Mouse (Mus musculus) embryo, embryonic 11 days (tissue): ENCODE measurements around the gene Agrp.
A peak's percentile ranks its signal among the peaks of the same experiment; 100 is the strongest.
"Not testable (repeated sequence)": the region's sequence is repeated elsewhere in the genome, so short reads cannot be mapped to it uniquely, and the experiment has no call there.

Experiments
- DNase-seq: peaks from one replicate; pipeline ENCODE4 v3.0.0-alpha.2; 2015

The Agrp gene

DNA sequence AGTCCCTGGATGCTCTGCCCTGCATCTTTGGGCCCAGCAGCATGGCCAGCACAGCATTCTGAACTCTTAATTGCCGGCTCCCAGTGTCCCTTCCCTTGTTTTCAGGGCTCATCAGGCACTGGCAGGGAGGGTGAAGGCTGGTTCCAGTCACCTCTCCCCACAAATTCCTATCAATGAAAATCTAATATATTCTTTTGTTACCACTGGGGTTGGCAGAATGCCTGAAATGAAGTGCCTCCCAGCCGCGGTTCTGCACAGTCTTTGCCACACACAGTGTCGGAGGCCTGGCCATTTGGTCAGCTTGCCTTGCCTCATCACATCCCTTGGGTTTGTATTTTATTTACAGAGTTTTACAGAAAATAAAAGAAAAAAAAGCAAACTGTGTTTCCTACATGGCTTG is 15.4 kb downstream of the Agrp start:
- no peak for DNase-seq

DNA sequence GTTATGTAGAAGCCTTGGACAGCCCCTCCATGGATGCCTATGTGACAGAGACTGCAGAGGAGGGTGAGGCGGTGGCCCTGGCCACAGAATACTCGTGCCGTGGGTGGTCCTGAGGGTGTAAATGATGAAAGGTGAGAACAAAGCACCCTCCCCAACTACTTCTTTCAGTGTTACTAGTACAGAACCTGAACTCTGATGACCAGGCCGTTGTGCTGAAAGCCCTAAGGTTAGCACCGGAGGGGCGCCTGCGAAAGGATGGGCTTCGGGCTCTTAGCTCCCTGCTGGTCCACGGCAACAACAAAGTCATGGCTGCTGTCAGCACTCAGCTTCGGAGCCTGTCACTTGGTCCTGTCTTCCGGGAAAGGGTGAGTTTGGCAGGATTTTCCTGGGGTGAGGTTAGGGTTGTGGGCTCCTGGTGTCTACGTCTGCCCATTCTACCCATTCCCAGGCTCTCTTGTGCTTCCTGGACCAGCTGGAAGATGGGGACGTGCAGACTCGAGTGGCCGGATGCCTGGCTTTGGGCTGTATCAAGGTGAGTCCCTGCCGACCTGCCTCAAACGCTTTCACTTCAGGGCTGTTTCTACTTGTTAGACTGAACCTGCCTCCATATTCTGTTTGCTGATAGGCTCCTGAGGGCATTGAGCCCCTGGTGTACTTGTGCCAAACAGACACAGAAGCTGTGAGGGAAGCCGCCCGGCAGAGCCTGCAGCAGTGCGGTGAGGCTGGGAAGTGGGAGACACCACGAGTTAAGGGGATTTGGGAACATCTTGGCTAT is 16.1 kb downstream of the Agrp start:
- DNase-seq: no peak

DNA sequence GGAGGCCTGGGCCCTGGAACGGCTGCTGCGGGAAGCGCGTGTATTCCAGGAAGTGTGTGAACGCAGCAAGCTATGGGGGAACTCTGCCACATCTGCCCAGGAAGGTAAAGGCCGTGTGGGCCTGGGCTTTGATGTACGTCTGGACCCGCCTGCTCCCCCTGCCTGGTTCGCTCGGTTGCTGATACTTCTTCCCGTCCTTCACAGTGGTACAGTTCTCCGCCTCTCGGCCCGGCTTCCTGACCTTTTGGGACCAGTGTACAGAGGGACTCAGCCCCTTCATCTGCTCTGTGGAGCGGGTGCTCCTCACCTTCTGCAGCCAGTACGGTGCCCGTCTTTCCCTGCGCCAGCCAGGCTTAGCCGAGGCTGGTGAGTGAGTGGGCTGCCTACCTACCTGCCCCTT is 17.0 kb downstream of the Agrp start:
- DNase-seq: no peak

DNA sequence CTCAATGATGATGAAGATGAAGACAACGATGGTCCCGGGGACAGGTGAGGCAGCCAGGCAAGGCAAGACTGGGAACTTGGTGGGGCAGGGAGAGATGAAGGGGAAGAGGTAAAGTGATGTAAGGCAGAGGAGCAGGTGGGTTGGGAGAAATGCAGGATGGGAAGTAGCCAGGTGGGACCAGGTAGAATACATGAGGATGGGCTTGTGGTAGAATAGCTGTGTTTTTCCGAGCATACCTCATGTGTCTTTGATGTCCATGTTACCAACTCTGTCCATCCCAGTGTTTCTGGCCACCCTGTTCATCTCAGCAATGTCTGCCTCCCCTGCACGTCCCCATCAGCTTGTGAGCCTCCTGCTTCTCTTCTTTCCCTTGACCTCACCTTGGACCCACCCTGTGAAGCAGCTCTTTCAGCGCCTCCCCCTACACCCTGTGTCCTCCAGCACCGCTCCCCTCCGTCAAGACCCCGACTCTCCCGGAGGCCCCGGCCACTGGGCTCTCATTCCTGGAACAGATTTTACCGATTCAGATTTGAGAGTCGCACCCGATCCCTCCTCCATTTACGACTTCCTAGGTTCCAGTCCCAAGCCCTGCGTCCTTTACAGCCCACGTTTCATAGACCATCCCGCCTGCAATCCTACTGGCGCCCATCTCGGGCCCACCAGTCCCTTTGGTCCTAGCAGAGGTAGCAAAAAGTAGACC is 18.2 kb downstream of the Agrp start:
- no peak for DNase-seq

DNA sequence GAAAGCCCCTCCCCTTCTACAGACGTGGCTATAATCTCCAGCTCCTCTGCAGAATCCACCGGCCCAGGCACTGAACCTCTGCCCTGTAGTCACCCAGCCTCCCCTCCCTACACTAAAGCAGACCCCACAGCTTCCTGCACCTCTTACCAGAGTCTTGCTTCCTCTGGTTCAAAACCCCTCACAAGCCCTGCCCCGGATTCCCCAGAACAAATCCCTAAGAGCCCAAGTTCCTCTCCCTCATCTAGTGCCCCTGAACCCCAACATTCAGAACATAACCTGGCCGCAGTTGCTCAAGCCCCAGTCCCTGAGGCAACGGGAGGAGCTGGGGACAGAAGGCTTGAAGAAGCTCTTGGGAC is 18.9 kb downstream of the Agrp start:
- no peak for DNase-seq

DNA sequence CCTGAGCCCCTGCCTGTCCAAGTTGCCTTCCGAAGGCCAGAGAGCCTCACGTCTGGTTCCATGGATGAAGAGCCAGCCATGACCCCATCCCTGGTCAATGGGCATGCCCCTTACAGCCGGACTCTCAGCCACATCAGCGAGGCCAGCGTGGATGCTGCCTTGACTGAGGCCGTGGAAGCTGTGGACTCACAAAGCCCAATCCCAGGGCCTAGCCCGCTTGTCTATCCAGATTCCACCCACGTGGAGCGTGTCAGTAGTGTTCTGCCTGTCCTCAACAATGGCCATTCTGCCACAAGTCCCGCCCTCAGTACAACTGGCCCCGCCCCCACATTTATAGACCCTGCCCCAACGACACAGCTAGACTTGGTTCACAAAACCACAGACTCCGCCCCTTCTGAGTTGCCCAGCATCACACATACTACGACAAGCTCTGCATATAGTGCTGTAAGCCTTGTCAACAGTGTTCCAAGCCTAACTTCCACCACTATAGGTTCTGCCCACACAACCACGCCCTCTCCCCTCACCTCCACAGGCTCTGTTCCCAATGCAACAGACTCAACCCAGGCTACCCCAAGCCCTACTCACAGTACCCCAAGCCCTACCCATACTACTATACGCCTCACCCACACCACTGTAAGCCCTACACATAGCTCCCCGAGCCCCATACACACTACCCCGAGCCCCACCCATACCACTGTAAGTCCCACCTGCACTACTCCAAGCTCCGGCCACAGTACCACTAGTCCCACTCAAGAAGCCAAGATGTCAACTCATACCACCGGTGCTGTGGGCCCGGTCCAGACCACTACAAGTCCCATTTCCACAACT is 19.5 kb downstream of the Agrp start:
- no peak for DNase-seq

DNA sequence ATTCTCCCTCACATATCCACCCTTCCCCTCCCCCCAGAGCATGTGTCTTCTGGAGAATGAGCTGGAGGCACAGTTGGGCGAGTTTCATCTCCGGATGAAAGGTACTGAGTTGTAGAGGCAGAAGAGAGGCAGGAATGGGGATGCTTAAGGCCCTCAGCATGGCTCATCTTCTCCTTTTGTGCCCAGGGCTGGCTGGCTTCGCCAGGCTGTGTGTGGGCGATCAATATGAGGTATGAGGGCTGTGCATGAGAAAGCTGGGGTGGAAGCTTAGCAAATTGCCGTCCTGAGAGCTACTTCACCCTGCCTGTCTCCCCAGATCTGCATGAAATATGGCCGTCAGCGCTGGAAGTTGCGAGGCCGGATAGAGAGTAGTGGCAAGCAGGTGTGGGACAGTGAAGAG is 21.3 kb downstream of the Agrp start:
- no peak for DNase-seq

DNA sequence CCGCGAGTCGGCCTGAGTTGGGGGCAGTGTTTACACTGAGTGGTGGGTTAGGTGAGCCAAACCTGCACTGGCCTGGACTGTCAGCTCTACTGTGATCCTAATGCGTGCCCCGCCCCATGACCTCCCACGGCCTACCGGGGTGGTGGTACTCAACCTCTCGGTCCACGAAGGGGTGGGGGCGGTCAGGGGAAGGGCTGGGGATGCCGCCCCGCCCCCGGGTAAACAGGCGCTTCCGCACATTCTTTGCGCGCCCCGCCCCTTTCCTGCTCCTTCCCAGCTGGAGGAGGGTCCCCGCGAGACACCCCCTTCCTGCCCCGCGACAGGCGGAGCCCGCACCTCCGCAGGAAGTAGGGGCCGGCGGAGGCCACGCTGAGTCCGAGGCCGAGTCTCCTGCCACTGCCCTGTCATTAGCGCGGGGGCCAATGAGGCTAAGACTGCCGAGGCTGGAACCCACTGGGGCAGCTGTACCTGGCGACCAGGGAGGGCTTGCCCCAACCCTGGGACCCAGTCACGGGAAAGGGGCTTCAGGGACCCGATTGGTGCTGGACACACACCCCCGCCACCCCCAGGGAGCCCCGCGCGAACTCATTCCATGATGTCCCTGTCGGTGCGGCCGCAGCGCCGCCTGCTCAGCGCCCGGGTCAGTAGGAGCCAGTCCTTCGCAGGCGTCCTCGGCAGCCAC is 23.2 kb downstream of the Agrp start:
- DNase-seq: peak; percentile 72

DNA sequence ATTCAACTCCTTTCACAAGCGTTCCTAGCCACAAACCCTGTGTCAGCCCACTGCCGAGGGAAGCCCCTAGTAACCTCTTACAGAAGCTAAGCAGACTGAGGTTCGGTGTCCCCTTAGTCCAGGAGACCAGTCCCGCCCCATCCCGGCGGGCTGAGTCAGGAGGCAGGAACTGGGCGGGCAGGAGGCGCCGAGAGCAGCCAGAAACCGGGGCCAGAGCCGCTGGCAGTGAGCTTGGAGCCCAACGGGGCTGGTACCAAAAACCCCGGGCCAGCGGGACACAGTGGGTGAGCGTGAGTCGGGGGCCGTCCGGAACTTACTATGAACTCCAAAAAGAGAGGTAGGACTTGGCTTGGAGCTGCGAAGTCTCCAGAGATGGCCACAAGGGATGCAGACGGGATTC is 24.2 kb downstream of the Agrp start:
- DNase-seq: peak; percentile 41

DNA sequence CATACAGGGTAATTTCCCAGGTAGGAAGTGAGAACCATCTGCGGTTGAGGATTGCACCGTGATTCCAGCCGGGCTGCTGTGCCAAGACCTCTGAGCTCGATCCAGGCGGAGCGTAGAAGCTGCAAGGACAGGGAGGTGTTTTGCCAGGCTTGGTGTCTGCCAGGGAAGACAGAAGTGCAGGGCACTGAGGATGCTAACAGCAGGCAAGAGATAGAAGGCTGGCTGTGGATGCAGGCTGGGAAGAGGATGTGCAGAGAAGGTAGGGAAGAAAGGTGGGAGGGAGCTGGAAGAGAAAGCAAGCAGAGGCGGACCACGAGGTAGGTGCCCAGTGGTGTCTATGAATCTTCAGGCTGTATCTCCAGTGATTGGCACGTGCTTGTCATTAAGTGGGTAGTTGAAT is 25.4 kb downstream of the Agrp start:
- DNase-seq: no peak

DNA sequence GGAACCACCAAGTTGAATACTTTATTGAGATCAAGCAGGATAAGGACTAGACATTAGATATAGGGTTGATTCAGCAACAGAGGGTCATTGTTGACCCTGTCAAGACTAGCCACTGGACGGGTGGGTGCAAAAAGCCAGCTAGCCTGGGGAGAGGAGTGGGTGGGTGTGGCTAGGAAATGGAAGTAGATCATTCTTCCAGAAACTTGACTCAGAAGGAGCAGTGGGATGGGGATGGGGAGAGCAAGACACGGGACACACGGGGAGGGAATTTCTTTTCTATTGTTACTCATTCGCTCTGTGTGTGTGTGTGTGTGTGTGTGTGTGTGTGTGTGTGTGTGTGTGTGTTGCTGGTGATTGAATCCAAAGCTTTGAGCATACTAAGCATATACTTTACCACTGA is 27.4 kb downstream of the Agrp start:
- no peak for DNase-seq

DNA sequence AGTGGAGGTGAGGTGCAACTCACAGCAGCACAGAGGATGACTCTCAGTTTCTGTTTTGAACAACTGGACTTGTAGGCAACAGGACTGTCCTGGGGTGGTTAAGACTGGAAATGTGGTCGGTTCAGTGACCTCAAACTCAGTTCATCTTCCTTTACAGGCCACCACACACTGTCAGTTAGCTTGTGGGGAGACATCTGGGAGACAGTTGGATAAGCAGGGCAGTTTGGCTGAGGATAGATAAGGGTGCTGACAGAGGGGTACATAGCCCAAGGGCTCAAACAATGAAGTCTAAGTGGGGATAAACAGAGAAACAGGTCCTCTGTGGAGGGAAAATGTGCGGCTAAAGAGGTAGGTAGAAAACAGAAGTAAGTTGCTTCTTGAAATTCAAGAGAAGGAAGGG is 27.8 kb downstream of the Agrp start:
- DNase-seq: no peak

DNA sequence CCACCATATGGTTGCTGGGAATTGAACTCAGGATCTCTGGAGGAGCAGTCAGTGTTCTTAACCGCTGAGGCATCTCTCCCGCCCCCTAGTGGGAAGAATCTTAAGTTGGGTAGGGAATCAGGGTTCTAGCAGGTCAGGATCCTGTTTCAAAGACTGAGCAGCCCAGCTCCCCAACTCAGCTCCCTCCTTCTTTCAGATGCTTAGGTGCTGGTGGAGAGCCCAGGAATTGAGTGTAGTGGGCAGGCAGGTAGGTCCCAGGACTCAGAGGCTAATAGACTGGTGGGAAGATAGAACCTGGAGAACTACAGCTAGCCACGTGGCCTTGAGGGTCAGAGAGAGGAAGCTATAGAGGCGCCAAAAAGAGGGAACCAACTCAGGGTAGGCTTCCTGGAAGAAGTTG is 29.5 kb downstream of the Agrp start:
- peak; percentile 72 for DNase-seq

DNA sequence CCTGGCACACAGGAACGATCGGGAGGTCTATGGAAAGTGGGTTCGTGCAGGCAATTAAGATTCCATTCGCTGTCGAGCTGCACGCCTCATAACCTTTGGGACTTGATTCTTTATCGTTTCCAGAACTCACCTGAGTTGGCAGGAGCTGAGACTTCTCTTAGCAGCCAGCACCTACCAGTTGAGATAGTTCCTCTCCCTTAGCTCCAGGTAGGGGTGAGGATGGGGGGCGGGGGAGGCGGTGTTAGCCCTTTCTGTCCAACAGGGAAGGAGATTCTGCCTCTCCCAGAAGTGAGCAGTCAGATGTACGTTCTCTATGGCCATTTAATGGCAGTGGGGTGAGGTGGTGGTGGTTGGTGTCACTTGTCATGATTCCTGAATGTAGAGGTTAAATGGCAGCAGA is 30.1 kb downstream of the Agrp start:
- no peak for DNase-seq

DNA sequence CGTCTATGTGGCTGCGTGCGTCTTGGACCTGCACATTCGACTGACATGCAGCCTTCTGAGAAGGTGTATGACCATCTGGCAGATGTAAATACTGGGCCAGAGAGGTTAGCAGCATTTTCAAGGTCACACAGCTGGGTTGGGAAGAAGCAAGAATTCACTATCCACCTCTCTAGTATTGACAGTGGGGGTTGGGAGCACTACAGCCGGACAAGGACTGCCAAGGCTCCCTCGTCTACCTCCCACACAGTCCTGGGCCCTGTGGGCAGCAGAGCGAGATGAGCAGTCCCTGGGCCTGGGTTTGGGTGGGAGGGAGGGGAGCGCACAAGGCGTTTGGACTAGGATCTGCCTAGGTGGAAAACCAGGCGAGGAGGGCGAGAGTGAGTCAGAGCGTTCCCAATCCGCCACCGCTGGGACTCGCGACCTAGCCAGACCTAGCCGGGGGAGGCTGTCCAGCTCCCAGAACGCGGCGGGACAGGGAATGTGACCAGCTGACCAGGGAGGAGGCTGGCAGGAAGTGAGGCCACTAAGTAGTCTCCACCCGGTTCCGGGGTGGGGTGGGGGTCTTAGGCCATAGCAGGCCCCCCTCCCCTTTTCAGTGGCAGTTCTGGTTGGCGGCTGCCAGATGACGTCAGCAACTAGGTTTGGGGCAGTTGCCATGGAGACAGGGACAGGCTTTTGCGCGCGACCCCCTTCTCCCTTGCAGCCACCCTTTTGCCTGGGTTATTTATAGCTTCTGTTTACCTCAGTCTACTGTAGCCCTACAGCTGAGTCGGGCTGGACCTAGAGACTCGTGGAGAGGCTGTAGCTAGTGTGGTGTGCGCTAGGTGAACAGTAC is 30.8 kb downstream of the Agrp start:
- DNase-seq: peak; percentile 93

DNA sequence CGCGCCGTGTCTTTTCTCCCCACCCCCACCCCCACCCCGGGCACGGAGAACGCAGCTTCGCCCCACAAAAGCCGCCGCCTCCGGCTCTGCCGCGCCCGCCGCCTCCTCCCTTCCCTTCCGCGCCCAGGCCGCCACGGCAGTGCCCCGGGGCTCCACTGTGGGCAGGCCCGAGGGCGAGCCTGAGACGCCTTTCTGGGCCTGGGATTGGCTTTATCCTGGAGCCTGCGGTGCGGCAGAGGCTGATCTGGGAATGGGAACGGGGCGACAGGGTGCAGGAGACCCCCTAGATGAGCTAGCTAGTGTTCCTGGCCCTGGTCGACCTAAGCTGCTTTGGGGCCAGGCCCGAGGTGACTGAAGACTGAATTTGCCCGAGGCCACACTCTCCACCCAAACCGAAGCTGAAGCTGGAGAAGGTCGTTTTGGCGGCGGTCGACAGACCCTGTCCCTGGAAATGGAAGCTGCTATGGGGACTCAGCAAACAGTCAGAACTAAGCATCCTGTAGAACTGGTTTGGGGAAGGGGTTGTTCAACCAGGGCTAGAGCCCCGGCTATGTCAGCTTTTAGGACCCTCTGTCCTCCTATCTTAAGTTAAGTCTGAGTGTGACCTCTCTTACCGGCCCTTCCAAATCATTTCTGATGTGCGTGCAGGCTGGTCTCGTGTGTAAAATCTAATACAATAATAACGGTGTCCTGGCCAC is 31.6 kb downstream of the Agrp start:
- peak; percentile 57 for DNase-seq

DNA sequence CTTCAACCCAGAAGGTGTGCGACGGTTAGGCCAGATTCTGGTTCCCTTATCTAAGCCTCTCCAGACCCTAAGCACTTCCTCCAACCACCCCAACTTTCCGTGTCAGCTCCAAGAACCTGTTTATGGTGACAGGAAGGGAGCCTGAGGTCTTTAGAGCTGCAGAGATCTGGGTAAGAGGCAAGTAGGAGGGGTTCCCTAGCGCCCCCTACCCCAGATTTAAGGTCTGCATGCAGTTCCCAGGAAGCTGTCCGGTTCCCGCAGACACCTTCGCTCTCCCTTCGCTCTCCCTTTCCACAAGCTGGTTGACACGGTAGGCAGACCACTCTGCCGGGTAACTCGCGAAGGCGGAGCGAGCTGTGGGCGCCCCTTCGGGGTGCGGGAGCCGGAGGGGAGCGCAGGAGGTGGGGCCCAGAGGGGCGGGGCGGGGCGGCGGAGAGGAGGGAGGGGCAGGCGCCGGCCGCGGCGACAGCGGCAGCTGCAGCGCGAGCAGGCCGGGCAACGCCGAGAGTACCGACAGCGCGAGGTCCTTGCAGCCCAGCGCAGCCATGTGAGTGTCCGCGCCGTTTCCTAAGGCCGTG is 32.3 kb downstream of the Agrp start, which contains the start of gene Ripor1:
Gene Ripor1, plus strand, starts transcription at position 452 of the 578 bp plus-strand sequence.
- peak; percentile 86 for DNase-seq

DNA sequence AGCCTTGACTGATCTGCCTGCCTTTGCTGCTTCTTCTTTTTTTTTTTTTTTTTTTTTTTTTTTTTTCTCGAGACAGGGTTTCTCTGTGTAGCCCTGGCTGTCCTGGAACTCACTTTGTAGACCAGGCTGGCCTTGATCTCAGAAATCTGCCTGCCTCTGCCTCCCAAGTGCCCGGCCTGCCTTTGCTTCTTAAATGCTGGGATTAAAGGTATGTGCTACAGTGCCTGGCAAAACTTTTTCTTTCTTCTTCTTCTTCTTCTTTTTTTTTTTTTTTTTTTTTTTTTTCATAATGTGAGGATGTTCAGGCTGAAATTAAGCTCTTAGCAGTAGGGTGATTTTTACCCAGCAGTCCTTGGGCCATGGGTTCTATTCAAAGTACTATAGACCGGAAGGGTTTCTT is 34.7 kb downstream of the Agrp start:
- not testable (repeated sequence) for DNase-seq

DNA sequence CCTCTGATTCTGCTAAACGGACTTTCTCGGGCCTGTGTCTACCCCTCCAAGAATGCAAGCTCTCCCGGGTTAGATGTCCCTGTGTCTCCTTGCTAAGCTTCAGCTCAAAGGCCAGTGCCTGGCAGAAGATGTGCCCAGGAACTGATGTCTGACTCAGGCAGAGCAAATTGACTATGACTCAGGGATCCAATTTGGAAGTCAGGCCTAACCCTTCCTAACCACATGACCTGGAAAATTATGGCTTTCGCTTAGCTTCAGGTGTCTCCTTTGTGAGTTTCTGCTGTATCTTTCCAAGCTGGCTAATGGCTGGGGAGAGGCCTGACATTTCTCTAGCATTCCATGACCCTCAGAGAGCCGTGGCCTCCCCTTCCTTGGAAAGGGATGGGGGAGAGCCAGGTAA is 35.9 kb downstream of the Agrp start:
- DNase-seq: no peak

DNA sequence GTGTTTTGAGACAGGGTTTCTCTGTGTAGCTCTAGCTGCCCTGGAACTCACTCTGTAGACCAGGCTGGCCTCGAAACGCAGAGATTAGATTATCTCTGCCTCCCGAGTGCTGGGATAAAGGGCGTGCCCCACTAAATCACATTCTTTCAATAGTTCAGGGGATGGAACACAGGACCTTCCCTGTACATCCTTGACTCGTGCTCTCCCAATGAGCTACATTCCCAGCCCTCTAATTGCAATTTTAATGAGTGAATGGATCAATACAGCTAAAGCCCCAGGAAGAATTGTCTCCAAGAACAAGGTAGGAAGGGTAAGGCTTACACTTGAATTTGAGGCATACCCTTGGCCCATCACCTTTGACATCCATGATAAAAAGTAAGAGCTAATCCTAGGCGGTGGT is 38.4 kb downstream of the Agrp start:
- DNase-seq: no peak

DNA sequence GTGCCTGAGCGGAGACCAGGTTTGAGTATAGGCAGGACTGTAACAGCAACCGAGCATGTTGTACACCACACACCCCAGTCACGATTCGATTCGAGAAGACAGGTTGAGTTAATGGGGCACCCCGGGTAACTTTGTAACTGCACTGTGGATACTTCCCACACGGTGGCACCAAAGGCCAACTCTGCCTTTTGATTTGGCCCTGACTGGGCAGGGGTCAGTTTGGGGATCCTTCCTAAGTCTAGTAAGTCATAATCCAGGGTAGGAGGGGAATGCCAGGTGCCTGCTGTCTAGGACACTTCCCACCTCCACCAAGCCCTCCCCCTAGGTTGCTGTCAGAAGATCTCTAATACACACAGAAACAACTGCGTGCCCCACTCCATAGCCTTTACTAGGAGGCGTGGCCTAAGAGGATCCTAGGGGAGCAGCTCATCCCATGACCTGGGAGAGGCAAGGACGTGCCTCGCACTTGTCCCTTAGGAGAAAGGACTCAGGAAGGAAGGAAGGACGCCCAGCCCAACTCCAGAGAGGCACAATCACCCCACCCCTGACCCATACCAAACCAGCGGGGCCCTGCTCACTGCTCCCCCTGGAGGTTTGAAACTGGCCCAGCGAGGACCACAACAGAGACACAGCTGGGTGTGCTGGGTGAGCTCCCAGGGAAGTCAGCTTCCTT is 40.7 kb downstream of the Agrp start:
- DNase-seq: peak; percentile 70
